Mouse (Mus musculus) macrophage (primary cell): ENCODE results near the gene Tfap4. TPM values are rescaled to one million over a fixed set of nuclear protein-coding genes. Genes with fewer than 3 reads are reported as not detected.
"Not testable (repeated sequence)": the region's sequence is repeated elsewhere in the genome, so short reads cannot be mapped to it uniquely, and the experiment has no call there.

Experiments used
- H3K27ac ChIP-seq: fragments of 350-480 bp; formaldehyde crosslinking; 2 replicates; pipeline ENCODE4 v1.9.0; 2021
- H3K36me3 ChIP-seq: fragments of 350-480 bp; formaldehyde crosslinking; 2 replicates; pipeline ENCODE4 v1.9.0; 2021; ENCODE audit errors: inconsistent target
- H3K4me3 ChIP-seq: fragments of 350-480 bp; formaldehyde crosslinking; 2 replicates; pipeline ENCODE4 v1.9.0; 2021; ENCODE audit errors: inconsistent target
- H3K79me2 ChIP-seq: fragments of 350-480 bp; formaldehyde crosslinking; 2 replicates; pipeline ENCODE4 v1.9.0; 2021; ENCODE audit errors: inconsistent target
- WGBS: methylation state at CpG from one replicate; pipeline ENCODE4 v1.1.7; 2026; ENCODE audit warnings: inconsistent platforms; ENCODE audit not compliant: missing documents; 5-methylcytosine and 5-hydroxymethylcytosine counted together
- polyA plus RNA-seq: library from polyadenylated mRNA; stranded (reverse); fragments of 250-400 nt; gene quantifications from 3 replicates; pipeline ENCODE4 v1.2.4, GENCODE M21; 2018; ENCODE audit warnings: inconsistent platforms

The Tfap4 gene
- polyA plus RNA-seq, 1 experiment from 2014 or later: 3.3 TPM

- WGBS: 97% methylated on average over 12 of the region's 12 CpGs
- Histone ChIP-seq H3K4me3 (no peak overlapping the region), H3K27ac (no peak overlapping the region), H3K36me3 (no peaks in the 10 kb centered on the region), H3K79me2 (peaks cover 11% of the 10 kb centered on the region; the same call in 1 of the 2 replicates)
Observed at GRCm38 (mm10) chr16:4551885-4552284, 7.8 kb downstream of the Tfap4 start.

GRCm38 (mm10) chr16:4551056-4551455, 8.6 kb downstream of the Tfap4 start:
- H3K79me2 ChIP-seq: peaks cover 5% of the 10 kb centered on the region; the same call in 1 of the 2 replicates
- 76% methylated on average over 13 of the region's 13 CpGs for whole genome bisulfite sequencing

DNA sequence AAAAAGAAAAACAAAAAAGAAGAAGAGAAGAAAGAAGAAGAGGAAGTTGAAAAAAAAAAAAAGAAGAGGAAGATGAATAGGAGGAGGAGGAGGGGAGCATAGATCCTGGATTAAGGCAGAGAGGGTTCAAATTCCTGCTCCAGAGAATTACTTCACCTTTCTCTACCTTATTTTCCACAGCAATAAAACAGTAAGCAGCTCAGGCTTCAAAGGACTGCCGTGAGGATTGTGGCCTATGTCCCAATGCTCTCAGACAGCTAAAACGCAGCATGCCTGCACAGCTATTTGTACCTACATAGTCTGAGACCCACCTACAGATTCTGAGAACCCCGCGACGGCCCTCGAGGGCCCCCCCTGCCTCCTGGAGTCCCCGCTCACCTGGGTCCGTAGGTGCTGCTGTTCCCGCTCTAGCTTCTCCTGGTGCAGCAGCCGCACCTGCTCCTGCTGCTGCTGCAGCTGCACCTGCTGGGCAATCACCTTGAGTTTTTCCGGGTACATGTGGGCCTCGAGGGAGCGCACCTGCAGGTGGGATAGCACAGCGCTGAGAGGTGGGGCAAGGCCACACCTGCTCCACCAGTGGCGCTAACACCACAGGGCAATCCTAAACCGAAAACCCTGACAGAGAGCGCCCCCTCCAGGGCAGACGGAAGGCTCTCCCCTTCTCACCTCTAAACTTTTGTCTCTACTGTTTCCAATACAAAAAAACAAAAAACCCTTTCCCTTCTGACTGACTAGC, 10.5 kb downstream of the Tfap4 start:
- Histone ChIP-seq H3K4me3 (no peak overlapping the region), H3K27ac (no peak overlapping the region), H3K36me3 (no peaks in the 10 kb centered on the region), H3K79me2 (no peaks in the 10 kb centered on the region)
- 94% methylated on average over 17 of the region's 18 CpGs for WGBS

More at GRCm38 (mm10) chr16:4551056-4551455, 8.6 kb downstream of the Tfap4 start:
- H3K36me3 ChIP-seq: no peaks in the 10 kb centered on the region
- H3K4me3 ChIP-seq: no peak overlapping the region
- H3K27ac ChIP-seq: no peak overlapping the region

GRCm38 (mm10) chr16:4547611-4548010, 12.0 kb downstream of the Tfap4 start:
- H3K4me3 ChIP-seq: no peak overlapping the region
- 85% methylated on average over 5 of the region's 5 CpGs for WGBS
- no peaks in the 10 kb centered on the region for H3K79me2 ChIP-seq
- no peak overlapping the region for H3K27ac ChIP-seq
- H3K36me3 ChIP-seq: no peaks in the 10 kb centered on the region

- 95% methylated on average over 8 of the region's 8 CpGs for WGBS
- no peaks in the 10 kb centered on the region for H3K79me2 ChIP-seq
- no peak overlapping the region for H3K27ac ChIP-seq
- no peaks in the 10 kb centered on the region for H3K36me3 ChIP-seq
- H3K4me3 ChIP-seq: no peak overlapping the region
Observed at GRCm38 (mm10) chr16:4546838-4547237, 12.8 kb downstream of the Tfap4 start.

DNA sequence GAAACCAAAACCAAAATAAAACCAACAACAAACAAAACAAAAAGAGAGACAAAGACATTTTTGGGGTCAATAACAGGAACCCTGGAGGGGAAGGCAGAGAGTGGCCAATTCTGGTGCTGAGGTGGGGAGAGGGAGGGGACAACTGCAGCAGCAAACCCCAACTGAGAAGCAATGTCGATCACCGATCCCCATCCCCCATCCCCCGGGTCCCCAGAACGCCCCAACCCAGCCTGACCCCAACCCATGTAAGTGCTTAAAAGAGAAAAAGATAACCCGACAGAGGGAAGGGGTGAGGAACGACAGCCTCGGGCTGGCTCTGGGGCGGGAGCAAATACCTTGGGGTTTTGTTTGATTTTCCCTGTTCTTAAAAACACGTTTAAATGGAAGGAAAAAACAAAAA, 14.8 kb downstream of the Tfap4 start:
- 94% methylated on average over 7 of the region's 9 CpGs for WGBS
- Histone ChIP-seq H3K79me2 (no peaks in the 10 kb centered on the region), H3K4me3 (no peak overlapping the region), H3K27ac (no peak overlapping the region), H3K36me3 (no peaks in the 10 kb centered on the region)

DNA sequence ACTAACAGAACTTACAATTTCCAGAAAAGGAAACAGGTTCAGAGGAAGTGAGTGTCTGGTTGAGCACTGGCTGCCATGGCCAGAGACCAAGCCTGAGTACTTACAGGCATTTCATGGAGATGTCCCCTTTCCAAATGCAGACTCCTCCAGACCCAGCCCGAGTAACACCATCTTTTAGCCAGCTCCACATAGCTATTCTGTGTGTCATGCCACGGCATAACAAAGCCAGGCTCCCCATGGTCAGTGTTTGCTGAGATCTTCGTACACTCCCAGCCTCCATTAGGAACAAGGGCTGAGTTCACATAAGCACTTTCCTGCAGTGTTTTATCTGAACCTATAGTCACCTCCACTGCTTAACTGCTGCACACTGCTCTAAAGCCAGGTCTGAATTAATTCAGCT, 16.4 kb downstream of the Tfap4 start:
- Histone ChIP-seq H3K36me3 (no peaks in the 10 kb centered on the region), H3K27ac (no peak overlapping the region), H3K79me2 (no peaks in the 10 kb centered on the region), H3K4me3 (no peak overlapping the region)
- 68% methylated on average over 2 of the region's 3 CpGs for WGBS

GRCm38 (mm10) chr16:4542236-4542774, 17.3 kb downstream of the Tfap4 start:
- Histone ChIP-seq H3K79me2 (no peaks in the 10 kb centered on the region), H3K36me3 (no peaks in the 10 kb centered on the region), H3K4me3 (no peak overlapping the region), H3K27ac (no peak overlapping the region)
- WGBS: 48% methylated on average over 7 of the region's 7 CpGs

DNA sequence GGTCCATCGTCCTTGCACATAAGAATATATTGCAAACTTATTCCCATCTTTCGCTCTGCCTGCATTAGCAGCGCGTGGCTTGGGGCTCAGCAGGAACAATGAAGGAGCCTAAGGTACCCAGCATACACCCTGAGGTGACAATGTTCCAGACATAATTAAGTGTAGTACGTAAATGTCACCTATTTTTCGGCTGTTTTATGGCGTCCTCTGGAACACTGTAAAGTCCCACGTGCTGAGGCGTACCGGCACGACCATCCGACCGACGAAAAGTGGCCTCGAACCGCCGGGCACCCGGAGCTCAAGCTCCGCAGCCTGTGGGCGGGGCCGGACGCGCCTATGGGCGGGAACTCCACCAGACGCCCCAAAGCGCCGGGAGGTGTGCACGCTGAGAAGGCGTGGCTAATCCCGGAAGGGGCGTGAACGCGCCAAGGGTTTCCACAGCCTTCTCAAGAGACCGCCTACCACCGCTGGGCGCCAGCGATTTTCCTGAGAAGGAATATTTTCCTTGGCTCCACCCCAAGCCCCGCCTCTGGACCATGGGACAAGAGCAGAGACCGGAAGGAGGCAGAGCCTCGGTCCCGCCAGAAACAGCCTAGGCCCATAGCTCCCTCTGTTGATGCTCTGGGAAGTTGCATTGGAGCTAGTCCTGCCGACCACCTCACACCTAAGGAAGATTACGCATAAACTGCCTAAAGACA, 18.0 kb downstream of the Tfap4 start, which contains the start of gene Srl:
TSS of gene Srl (minus strand) at position 316 of the 698 bp plus-strand sequence.
- 2% methylated on average over 37 of the region's 43 CpGs for WGBS
- peak within 1 kb of the TSS; percentile 22; the same call in 1 of the 2 replicates for H3K27ac ChIP-seq
- H3K36me3 ChIP-seq: no peaks in the 10 kb centered on the region
- no peaks in the 10 kb centered on the region for H3K79me2 ChIP-seq
- peak within 1 kb of the TSS; percentile 41 for H3K4me3 ChIP-seq

GRCm38 (mm10) chr16:4541033-4541432, 18.6 kb downstream of the Tfap4 start:
- peak overlapping the region; percentile 41 for H3K4me3 ChIP-seq

DNA sequence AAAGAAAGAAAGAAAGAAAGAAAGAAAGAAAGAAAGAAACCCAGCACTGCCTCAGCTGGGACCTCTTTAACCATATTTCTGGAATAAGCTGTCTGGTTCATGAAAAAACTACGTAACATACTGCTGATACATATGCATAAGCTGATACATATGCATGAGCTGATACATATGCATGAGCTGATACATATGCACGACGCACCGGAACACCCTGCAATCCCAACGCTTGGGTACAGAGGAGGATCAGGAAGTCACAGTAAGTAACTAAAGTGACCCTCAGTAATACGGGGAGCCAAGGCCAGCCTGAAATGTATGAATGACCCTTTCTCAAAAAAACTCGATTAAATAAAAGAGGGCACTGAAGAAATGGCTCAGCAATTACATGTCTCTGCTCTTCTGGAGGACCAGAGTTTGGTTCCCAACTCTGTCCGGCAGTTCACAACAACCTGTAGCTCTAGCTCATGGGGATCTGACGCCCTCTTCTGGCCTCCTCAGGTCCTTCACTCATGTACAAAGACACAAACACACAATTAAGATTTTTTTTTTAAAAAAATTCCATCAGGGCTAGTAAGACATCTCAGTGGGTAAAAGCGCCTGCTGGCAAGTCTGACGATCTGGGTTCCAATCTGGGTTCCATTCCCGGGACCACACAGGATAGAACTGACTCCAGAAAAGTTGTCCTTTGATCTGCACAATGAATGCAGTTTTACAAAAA, 19.4 kb downstream of the Tfap4 start:
- Histone ChIP-seq H3K27ac (no peak overlapping the region), H3K79me2 (no peaks in the 10 kb centered on the region), H3K4me3 (no peak overlapping the region), H3K36me3 (no peaks in the 10 kb centered on the region)
- WGBS: 95% methylated on average over 12 of the region's 12 CpGs

More at GRCm38 (mm10) chr16:4541033-4541432, 18.6 kb downstream of the Tfap4 start:
- Histone ChIP-seq H3K36me3 (no peaks in the 10 kb centered on the region), H3K79me2 (no peaks in the 10 kb centered on the region), H3K27ac (0 out of 2 replicates have a peak overlapping the region, but pooled peaks have one; percentile 22)
- 82% methylated on average over 4 of the region's 4 CpGs for WGBS

DNA sequence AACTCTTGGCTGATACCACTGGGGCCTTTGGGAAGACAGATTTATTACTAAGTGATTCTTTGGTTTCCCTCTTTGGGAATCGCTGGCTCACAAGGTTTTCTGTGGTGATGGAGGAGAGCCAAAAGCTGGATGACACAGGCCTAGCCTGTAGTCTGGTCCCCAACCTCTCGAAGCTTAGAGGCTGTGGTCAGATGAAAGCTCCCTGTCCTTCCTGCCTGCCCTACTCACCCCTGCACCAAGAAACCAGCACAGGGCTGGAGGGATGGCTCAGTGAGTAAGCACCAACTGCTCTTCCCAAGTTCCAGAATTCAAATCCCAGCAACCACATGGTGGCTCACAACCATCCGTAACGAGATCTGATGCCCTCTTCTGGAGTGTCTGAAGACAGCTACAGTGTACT, 20.1 kb downstream of the Tfap4 start:
- H3K79me2 ChIP-seq: no peaks in the 10 kb centered on the region
- no peak overlapping the region for H3K27ac ChIP-seq
- WGBS: 28% methylated on average over 2 of the region's 4 CpGs
- no peaks in the 10 kb centered on the region for H3K36me3 ChIP-seq
- H3K4me3 ChIP-seq: no peak overlapping the region

GRCm38 (mm10) chr16:4537616-4538358, 21.9 kb downstream of the Tfap4 start:
- Histone ChIP-seq H3K4me3 (no peak overlapping the region), H3K27ac (peak overlapping the region; percentile 60), H3K79me2 (no peaks in the 10 kb centered on the region), H3K36me3 (no peaks in the 10 kb centered on the region)
- WGBS: 11% methylated on average over 3 of the region's 3 CpGs

DNA sequence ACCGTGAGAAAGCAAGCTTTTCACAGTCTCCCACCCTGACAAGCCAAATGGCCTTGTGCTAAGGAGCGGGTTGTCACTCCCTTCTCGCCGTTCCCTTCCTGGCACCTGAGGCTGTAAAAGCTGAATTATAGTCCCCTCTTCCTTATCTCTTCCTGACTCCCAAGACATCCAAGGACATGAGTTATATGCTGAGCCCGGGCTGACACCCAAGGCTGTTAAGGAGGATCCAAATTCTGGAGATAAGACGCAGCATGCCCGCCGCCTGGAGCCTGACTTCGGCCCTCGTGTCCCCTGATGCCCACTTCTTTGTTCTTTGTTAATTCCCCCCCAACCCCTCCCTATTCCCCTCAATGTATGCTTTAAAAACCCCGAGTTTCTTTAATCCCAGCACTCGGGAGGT, 32.3 kb downstream of the Tfap4 start:
- not testable (repeated sequence) for H3K4me3 ChIP-seq, H3K36me3 ChIP-seq, H3K79me2 ChIP-seq, H3K27ac ChIP-seq
- WGBS: 96% methylated on average over 12 of the region's 12 CpGs
